Mouse (Mus musculus) heart, adult 8-10 months (tissue): ENCODE results near the gene Ick. TPM values are rescaled to one million over a fixed set of nuclear protein-coding genes. Genes with fewer than 3 reads are reported as not detected.
"Not testable (repeated sequence)": the region's sequence is repeated elsewhere in the genome, so short reads cannot be mapped to it uniquely, and the experiment has no call there.

ENCODE experiments used
- DNase-seq: peaks from one replicate; pipeline ENCODE4 v3.0.0; 2022; ENCODE audit warnings: low spot score
- total RNA-seq, 4 experiments: library from RNA; stranded (reverse); gene quantifications; 2 replicates each; pipeline ENCODE4 v1.2.4; 2022

Gene Ick
- total RNA-seq, 4 experiments from 2014 or later: 12.7 to 14.3 (median 13.3) TPM

- no peak for DNase-seq
Observed at GRCm38 (mm10) chr9:78148149-78148548, 39.2 kb downstream of the Ick start.

DNA sequence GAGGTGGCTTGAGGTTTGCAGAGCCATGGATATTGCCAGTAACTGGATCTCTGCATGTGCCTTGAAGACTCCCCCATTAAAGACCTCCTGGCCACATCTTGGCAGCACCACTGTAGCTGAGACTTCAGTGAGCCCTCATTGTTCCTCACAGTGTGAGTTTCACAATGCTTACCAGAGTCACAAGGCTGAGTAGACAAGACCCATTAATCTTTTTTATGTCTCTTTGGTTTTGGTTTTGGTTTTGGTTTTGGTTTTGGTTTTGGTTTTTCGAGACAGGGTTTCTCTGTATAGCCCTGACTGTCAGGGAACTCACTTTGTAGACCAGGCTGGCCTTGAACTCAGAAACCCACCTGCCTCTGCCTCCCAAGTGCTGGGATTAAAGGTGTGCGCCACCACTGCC lies 40.8 kb downstream of the Ick start:
- DNase-seq: not testable (repeated sequence)

DNA sequence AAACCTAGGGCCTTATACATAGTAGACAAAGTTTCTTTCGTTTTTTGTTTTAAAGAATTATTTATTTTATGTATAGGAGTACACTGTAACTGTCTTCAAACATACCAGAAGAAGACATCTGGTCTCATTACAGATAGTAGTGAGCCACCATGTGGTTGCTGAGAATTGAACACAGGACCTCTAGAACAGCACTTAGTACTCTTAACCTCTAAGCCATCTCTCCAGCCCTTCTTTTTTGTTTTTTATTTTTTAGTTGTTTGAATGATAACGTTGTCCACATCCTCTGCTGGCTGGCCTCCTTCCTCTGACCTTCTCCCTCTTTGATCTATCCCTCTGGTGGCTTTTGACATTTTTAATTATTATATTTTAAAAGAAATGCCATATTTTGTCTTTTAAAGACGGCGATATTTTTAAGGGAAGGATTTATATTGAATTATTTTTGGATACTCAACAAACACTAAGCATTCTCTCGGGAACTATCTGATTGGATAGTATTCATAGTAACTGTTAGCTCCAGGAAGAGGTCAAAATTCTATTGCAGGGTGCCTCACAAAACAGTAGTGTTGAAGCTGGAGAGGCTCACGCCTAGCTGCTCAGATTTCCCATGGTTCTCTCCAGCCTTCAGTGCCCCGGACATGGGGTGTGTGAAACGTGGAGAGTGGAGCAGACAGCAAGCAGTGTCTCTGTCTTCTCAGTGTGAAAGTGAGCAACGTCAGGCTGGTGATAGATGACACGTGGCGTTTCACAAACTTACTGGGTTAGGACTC lies 45.4 kb downstream of the Ick start:
- DNase-seq: peak; percentile 9

GRCm38 (mm10) chr9:78157221-78157620 lies 48.2 kb downstream of the Ick start:
- no peak for DNase-seq

DNA sequence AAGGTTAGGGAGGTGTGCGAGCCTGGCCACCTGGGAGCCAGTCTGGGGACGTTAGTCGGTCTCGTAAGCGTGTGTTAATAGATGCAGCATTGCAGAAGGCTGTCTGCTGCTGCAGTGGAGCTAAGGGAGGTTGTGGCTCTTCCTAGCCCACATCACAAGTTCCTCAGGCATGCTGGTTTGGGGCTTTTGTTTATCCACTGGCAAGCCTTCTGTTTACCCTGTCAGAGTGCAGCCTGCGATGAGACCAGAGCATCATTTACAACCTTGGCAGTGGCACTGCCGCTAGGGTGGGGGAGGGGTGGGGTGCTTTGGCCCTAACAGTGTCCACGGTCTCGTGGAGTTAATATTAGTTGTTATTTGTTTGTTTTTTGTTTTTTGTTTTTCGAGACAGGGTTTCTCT lies 54.3 kb downstream of the Ick start:
- no peak for DNase-seq

GRCm38 (mm10) chr9:78164741-78165140 lies 55.7 kb downstream of the Ick start:
- DNase-seq: no peak

DNA sequence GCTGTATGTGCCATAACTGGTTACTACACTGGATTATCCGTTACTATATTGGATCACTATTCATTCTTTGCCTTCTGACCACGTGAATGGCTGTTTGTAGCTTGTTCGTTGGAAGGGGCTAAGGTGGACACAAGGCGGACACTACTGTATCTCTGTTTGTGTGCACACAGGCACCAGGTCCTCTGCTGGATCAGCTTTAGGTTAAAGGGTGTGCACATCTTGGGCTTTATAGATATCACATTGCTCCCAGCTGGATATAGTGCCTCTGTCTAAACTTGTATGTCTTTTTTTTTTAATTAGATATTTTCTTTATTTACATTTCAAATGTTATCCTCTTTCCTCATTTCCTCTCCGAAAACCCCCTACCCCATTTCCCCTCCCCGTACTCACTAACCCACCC lies 56.5 kb downstream of the Ick start:
- no peak for DNase-seq

- DNase-seq: no peak
Observed at GRCm38 (mm10) chr9:78166694-78167452, 57.9 kb downstream of the Ick start.

DNA sequence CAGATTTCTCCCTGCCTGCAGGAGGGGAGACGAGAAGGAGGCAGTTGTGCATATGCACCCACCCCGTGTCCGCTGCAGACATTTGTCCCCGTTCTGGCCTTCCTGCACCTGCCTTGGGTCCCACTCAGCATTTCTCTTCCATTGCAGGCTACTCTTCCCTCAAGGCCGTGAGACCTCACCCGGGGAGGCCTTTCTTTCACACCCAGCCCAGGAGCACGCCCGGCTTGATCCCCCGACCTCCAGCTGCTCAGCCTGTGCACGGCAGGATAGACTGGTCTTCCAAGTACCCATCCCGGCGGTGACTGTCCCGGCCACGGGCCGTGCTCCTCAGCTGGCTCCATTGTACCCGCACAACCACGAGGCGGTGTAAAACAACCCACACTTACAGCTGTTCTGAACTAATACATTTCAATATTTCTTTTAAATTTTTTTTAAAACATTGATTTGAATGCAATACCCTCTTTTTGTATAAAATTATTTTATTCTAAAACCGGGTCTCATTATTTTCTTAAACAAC lies 58.5 kb downstream of the Ick start:
- no peak for DNase-seq

GRCm38 (mm10) chr9:78168864-78169263 lies 59.9 kb downstream of the Ick start:
- DNase-seq: no peak

- no peak for DNase-seq
Observed at GRCm38 (mm10) chr9:78174016-78174415, 65.0 kb downstream of the Ick start.

DNA sequence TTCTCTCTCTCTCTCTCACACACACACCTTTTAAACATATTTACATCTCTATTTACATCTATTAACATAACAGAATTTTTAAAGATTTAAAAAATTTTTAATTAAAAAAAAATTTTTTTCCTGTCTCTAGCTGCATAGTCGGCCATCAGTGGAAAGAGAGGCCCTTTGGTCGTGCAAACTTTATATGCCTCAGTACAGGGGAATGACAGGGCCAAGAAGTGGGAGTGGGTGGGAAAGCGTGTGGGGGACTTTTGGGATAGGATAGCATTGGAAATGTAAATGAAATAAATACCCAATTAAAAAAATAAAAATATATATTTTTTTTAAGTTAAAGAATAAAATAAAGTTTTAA lies 65.9 kb downstream of the Ick start:
- not testable (repeated sequence) for DNase-seq

DNA sequence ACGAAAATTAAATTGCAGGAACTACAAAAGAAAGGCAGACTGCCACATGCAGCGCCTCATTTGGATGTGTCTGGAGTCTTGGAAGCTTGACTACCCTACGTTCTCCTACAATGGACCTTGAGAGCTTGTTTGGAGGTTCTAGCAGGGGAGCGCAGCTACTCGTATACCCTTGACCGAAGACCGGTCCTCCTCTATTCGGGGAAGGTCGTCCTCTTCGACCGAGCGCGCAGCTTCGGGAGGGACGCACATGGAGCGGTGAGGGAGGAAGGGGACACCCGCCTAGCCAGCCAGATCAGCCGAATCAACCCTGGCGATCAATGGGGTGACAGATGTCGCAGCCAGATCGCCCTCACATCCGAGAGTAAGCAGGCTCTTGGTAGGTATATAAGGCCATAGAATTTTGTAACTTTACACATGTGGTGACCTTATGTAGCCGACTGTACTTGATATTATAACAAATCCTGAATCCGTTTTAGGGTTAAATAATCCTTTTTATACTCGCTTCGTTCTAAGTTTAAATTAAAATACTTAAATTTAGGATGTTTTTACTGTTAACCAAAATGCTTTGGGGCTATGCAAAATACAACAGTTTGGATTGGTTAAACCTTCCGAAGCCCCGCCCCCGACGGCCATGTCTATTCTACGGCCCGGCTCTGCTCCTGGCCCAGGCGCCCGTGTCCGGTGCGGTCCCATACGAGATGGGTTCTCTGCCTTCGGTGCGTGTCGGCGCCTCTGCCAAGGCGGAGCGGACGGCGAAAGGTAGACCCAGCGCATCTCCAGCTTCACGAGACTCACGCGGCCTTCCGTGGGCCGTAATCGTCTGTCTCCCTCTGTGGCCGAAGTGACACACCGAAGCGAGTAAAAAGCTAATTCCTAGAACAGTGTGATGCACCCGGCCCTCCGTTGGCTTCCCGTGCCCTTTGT lies 66.5 kb downstream of the Ick start:
- peak; percentile 94 for DNase-seq

DNA sequence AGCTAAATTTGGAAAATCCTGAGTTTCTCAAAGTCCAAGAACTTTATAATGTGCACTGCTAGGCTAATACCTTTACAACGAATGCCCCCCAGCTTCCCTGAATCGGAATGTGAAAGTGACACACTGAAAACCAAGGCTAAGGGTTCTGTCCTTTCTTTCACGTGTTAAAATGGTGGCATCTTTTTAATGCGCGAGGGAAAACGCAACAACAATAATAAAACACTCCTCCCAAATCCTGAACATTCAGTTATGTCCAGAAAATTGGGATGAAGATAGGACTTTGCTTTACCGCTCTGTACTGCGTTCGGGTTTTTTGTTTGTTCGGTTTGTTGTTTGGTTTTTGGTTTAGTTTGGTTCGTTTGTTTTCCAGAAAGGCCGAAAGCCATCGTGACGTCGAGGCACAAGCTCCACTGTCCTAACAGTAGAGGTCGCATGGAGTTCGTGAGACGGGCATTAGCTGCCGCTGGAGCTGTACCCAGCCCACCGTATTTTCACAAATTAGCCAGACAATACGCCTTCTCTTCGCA lies 67.3 kb downstream of the Ick start:
- DNase-seq: peak; percentile 52

GRCm38 (mm10) chr9:78176831-78177230 lies 67.8 kb downstream of the Ick start:
- DNase-seq: no peak

DNA sequence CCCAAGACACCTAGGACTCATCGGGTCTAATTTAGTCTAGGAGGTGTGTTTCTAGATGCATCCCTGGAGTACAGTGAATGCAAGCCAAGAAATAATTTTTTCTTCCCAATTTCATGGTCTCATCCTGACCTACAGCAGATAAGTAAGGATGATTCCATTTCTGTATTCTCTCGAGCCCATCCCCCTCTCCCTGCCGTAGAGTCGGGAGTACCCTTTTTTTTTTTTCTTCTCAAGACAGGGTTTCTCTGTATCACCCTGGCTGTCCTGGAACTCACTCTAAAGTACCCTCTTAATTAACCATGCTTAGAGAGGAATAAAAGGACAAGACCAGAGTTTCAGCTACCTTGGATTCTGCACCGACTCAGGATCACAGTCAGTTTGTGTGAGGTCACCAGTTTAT lies 69.2 kb downstream of the Ick start:
- DNase-seq: no peak

GRCm38 (mm10) chr9:78179071-78179470 lies 70.1 kb downstream of the Ick start:
- DNase-seq: no peak

- DNase-seq: not testable (repeated sequence)
Observed at GRCm38 (mm10) chr9:78182474-78182873, 73.5 kb downstream of the Ick start, which contains the start of gene Gsta4. Gene Gsta4, plus strand, starts transcription at chr9:78182774.

- no peak for DNase-seq
Observed at GRCm38 (mm10) chr9:78185686-78186085, 76.7 kb downstream of the Ick start.

- no peak for DNase-seq
Observed at GRCm38 (mm10) chr9:78188910-78189309, 79.9 kb downstream of the Ick start.
